Mouse (Mus musculus): ENCODE results near the gene Tet2.
A peak's percentile ranks its signal among the peaks of the same experiment; 100 is the strongest.

The Tet2 gene

DNA sequence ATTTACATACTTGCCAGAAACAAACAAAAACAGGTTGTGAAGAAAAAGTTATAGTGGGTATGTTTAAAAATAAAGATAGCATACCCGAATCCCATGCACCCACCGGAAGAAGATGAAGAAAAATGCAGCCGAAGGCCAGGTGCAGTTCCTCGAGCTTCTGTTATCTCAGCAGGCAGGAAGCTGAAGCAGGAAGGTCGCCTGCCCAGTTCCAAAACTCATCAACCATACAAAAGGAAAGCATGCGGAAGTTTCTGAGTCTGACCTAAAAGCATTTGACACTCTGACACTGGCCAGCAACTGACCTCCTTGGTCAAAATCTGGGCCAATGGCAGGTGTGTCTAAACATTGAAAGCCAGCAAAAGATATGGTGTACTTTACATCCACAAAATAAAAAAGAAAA lies 26.8 kb downstream of the Tet2 start:
- DNase-seq (ENCODE audit: low spot score), result no peak

DNA sequence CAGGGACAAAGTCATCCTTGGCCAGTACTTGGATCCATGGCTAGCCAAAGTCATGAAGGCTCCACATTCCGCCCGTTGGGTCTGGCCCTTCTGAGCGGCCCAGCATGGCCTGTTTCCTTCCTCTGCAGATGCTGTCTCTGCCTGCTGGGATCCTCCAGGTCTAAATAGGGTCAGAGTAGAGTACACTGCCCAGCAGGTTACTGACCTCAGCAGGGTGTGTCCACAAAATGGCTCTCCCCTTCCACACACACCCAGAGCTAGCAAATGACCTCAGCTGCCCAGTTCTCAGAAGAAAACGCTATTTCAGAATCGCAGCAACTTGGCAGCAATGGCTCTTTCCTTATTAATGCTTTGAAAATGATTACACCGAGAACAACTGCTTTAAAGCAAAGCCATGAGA lies 27.5 kb downstream of the Tet2 start:
- no peak for DNase-seq (ENCODE audit: low spot score)

DNA sequence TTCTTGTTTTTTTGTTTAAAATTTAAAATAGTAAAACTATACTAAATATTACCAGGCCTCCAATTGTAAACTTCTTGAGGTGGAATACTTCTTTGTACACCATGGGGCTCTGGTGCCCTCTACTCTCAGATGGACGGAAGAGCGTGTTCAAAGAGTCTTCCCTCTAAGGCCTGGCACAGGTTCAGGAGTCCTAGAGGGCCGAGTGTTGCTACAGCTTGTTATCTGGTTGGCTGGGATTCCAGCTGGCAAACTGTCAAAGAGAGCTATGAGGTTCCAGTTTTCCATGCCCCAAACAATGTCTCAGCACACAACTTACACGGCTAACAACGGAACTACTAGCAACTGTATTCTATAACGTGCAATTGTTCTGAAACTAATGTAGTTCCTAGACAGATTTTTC lies 28.8 kb downstream of the Tet2 start:
- peak; percentile 76 for DNase-seq (ENCODE audit: low spot score)

DNA sequence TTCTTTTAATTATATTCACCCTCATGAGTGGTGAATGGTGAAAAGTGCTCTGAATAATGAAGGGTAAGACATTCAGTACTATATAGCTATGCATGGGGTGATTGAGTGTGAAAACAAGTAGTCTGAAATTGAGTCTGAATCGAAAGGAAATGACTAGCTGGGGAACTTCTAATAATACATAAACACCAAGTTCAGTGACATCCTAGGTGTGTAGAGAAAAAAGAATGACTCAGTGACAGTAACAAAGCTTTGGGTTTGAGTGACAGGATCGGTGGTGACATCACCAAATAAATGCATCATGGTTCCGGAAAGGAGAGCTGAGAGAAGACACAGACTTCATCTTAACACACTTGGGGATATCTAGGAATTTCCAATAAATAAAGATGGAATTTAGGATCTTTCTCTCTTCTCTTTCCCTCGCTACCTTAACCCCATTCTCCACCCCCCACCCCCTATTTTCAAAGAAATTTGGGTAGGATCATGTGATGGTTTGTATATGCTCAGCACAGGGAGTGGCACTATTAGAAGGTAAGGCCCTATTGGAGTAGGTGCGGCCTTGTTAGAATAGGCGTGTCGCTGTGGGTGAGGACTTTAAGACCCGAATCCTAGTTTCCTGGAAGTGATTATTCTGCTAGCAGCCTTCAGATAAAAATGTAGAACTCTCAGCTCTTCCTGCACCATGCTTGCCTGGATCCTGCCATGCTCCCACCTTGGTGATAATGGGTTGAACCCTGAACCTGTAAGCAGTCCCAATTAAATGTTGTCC lies 29.6 kb downstream of the Tet2 start:
- no peak for DNase-seq (ENCODE audit: low spot score)

DNA sequence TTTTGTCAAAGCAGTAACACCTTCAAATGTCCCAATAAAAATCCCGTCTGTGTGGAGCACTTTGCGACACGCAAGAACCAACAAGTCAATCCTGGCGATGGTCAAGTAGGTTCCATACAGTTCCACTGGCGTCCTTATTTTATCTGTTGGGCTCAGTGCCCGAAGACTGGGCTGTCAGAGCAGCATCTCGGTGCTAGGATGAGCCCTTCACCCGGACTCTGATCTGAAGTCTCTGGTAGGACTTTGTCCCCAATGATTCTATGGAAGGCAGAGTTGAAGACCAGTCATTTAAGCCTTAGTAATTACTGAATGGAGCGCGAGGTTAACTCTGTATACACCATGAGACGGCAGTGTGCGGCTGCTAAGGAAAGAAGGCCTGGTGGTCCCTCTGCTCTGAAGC lies 30.6 kb downstream of the Tet2 start:
- DNase-seq (ENCODE audit: low spot score), result no peak

DNA sequence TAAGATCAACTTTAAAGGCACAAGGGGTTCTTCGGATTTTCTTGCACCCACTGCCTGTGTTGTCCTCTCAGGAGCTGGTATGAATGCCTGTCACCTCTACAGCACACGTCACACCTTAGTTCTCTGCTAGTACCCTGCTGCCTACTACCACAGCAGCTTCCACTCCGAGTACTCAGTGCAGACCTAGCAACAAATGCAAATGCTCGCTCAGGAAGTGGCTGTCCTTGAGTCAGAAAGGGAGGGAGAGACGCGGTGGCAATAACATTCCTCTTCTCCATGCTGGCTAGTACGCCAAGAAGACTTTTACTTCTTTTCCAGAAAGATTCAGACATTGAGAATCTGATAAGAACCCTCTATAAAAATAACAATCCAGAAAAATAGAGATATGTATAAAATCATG lies 31.5 kb downstream of the Tet2 start:
- DNase-seq (ENCODE audit: low spot score), result no peak

DNA sequence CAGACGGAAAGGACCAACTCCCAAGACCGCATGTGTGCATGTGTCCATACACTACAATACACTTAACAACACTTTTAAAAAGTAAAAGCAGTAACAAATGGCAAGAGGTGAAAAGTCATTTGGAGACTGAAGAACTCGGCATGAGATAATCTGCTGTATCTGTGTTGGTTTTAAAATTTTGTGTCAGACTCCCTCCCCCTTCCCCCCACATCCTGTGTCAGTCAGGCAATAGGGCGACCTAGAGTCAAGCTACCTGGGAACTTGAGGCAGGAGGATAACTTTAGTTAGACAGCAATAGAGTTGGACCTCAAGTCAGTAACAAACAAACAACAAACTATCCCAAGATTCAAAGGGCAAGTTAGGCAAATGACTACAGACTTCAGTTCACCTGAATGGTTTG lies 34.6 kb downstream of the Tet2 start:
- DNase-seq (ENCODE audit: low spot score), result no peak

DNA sequence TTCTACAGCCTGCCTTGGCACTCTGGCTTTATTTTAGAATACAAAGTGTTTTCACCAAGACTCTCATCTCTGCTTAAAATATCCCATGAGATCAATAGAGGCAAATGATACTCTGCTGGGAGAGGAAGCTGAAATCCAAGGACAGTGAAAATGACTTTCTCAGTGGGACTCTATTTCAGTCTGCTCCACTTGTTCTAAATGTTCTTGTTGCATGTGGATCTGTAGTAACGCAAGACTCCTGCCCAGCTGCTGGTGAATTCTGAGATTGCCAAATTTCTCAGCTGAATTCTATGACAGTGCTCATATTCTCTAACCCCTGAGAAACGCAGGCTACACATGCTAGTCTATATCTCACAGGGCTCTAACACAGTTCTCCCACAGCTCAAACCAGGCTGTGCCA lies 35.1 kb downstream of the Tet2 start:
- DNase-seq (ENCODE audit: low spot score), result no peak

DNA sequence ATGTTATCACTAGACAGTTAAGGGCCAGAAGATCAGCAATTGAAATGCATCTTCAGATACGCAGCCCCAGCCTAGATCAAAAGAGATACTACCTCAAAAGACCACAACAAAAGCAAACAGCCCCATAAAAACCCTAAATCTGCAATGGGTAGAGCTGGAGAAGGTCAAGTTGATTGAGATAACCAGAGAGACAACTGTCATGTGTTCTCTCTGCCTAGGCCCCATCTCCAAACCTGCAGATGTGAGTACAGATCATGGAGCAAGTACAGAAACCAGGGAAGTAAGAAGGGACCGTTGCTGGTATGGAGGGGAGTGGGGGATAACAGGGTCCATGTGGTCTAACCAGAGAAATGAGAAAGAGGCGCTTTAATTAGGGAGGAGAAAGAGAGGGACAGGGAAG lies 36.1 kb downstream of the Tet2 start:
- no peak for DNase-seq (ENCODE audit: low spot score)

DNA sequence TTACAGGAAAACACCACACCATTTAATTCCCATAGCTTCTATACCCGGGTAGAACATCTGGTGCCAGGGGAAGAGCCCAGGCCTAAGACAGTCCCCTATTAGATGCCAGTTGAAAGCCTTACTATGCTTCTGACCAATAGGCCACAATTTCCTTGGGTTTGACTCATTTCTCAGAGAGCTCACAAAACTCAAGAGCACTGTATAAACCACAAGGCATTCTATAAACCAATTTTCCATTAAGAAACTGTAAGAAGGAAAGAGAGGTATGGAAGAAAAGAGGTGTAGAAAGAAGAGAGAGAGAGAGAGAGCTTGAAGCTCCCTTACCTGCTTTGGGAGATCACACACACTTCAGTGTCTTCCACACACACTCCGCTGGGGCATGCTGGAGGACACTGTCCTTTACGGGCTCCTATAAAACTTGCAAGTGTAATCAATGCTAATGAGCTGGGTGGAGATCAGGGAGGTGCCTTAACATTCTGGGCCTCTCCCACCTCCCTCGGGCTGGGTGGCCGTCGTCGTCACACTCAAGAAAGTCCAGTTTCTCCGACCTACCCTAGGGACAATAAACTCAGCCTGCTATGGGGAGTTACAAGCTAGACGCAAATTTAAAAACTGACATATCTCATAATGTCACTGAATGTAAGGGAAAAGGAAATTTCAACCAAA lies 38.5 kb downstream of the Tet2 start:
- no peak for DNase-seq (ENCODE audit: low spot score)

DNA sequence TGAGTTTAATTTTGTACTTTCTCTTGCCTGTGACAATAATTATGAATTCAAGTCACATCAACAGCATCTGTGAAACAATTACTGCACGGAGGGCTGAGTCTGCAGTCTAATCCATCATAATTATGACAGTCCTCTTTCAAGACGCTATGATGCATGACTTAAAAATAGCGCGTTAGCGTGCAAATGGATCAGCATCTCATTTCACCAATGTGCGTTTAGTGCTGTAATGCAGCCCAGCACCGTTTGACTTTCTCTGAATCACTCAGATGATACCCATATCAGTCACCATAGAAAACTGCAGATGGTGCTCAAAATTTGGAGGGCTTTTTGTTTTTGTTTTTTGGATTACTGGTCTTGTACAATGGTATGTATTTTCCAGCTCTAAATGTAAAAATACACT lies 48.0 kb downstream of the Tet2 start:
- no peak for DNase-seq (ENCODE audit: low spot score)

DNA sequence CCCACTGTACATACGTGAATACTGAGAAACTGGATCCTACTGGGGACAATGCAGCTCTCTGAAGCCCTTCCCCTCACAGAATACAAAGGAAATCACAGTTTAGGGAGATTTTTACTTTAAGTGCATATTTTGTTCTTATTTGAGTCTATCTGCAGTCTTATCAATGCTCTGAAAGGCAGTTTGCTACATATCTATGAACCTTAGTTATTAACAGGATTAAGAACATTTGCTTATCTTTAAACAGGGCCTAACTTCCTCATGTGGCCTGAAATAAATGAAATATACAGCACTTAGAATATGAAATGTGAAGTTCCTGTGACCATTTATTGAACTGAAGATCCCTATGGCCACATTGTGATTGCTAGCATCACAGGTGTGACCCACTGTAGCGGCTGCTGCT lies 53.6 kb downstream of the Tet2 start:
- DNase-seq (ENCODE audit: low spot score), result no peak

DNA sequence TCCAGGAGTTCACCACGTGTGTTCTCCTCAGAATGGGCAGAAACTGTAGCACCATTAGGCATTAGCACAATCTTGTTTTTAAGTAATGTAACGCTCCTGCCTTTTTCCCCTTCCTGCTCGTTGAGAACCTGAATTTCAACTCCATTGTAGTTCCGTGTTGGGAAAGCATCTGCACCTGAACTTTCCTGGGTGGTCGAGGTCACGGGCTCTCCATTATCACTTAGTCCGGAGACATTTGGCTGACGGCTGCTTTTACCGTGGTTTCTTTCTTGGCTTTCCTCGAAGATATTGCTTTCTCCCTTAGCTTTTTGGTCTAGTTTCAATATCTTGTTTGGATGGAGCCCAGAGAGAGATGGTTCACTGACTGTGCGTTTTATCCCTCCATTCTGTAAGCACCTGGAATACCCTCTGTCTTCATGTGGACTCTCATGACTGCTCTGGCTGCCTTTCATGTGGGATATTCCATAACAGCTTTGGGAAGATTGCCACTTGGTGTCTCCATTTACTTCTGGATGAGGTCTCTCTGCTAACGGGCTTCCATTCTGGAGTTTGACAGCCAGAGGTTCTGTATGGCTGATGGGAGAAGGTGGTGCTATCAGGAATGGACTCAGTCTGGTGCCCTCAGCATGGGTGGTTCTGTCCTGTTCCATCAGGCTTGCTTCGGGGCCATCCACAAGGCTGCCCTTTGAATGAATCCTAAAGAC lies 56.8 kb downstream of the Tet2 start:
- no peak for DNase-seq (ENCODE audit: low spot score)

DNA sequence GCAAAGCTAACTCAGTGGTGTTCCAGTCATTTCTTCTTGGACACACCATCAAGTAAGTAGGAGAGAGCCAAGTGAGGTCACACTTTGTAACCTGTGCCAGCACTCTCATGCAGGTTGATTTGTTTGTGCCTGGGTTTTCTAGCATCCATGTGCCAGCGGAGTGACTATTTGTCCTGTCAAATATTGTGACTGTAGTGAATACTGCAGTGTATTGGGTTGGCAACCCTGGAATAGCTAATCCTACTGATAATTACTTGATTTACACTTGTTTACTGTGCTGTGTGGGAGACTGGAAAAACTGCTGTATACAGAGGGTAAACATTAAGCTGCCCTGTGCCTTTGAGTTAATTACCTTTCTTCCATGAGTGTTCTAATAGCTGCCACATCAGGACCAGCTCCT lies 62.1 kb downstream of the Tet2 start:
- no peak for DNase-seq (ENCODE audit: low spot score)

DNA sequence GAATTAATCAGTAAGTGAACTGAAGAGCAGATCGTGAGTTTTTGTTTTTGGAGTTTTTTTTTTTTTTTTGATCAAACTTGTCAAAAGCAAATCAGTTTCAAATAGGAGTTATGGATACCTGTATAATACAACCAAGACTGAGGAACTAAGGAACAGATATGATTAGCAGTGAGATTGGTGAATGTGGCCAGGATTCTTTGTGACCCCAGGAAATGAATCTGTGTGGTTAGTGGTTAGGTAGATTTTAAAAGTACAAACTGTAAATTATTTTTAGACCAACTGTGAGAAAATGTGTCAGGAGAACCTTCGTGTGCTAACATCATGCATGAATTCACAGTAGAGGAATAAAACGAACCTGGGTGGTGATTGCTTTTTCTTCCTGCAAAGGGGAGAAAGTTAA lies 66.0 kb downstream of the Tet2 start:
- no peak for DNase-seq (ENCODE audit: low spot score)

DNA sequence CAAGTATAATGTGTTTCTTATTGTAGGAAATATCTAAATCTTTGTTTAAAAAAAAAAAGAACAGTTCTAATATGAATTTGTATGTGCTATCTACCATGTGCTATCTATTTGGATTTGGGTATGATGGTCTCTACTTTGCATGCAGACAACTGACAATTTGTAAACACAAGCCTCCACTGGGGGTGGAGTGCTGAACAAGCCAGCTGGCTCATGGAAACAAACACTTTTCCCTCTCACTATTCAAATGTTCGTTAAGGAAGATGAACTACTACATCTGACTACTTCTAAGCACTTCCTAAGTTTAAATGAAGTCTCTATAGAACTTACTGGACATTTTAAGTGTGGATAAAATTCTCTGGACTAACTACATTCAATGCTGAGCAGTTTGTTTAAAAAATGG lies 71.2 kb downstream of the Tet2 start:
- no peak for DNase-seq (ENCODE audit: low spot score)

DNA sequence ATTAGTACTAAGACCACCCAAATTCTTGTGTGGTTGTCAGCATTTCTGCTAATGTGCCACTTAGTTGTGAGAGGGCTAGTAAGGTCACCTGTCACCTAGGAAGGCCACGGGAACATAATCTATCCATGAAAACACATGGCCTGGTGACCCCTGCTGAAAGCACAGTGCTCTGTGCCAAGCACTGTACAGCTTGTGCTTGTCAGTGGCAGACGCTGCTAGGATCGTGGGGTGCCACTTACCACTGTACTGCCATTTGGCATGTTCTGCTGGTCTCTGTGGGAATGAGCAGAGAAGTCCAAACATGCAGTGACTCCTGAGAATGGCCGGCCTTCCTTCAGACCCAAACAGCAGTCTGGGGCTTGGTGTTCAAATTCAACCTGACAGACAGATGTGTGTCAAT lies 73.8 kb downstream of the Tet2 start:
- no peak for DNase-seq (ENCODE audit: low spot score)

DNA sequence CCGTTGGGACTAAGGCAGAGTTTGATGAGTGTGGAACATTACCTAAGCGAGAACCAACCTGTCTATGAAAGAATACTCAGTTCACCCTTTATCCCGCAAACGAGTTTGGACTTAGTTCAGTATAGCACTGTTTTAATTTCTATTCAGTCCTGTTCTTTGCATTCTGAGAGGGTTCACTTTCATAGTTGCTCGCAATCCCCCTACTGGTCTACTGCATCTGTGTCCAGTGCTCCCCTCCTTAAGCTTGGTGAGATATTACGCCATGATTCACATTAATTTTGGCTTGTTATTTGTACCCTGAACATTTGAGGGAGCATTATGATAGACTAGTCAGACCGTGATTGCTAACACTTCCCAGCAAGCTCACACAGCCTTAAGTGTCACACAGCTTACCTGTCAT lies 76.1 kb downstream of the Tet2 start:
- no peak for DNase-seq (ENCODE audit: low spot score)

DNA sequence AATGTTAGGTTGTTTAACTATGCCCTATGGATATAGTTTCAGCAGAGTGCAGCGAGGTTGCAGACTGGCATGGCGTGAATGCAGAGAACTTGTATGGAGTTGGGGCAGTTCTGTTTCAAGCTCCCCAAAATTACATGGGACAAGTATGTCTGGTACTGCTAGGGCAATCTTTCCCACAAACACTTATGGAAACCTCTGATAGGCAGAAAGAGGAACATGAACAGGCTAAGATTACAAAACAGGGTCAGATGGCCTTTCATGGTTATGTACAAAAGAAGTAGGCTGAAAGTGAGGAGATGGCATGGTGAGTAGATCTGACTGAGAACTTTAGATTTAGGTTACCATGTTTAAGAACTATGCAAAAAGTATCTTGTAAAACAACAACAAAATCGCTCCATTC lies 81.7 kb downstream of the Tet2 start:
- DNase-seq (ENCODE audit: low spot score), result peak; percentile 7

DNA sequence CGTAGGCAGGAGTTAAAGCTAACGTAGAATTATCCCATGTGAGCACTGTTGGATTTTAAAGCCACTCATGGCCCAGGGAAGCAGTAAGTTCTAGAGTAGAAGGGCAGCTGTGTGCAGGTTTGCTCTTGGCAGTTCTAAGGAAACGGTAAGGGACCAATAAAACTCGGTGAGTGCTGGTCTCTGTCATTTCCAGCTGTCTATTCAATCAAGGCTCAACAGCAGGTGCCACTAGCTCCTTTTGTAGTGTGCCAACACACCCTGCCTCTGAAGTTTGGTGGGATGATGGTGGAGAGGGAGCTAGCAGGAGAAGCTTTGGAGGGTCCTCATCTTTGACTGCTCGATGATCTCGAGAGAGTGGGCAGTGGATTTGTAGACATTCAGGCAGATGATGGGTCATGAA lies 82.5 kb downstream of the Tet2 start:
- no peak for DNase-seq (ENCODE audit: low spot score)

DNA sequence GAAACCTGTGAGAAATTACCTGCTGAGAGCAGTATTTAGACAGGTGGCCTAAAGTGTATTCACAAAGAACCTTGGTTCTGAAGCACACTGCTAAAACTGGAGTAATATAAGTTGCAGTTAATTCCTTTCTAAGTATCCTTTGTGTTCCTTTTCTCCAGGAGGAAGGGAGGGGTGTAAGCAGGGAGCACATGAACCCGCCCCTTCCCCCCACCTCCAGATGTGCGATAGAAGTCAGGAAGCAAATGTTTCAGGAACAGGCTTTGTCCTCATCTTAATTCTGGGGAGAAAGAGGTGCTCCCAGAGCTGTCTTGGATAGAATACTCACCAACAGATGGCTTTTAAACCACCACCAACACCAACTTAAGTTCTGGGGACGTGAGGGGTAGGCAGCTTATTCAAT lies 82.9 kb downstream of the Tet2 start:
- no peak for DNase-seq (ENCODE audit: low spot score)

DNA sequence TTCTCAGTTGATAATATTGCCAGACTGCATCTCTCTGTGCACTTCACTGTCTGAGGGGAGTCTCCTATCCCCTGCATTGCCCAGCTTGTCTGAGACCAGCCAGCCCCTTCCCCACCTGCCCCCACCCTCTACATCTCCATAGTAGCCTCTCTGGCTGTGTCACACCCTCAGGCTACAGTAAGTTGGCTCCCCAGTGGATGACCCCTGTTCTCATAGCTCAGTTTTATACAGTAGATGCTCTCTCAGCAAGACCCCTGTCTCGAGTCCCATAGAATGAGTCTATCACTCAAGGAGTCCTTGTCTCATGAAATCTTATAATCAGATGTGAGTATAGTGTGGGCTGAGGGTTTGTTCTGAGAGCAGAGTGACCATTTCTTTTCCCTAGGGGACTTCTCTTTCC lies 85.8 kb downstream of the Tet2 start:
- no peak for DNase-seq (ENCODE audit: low spot score)

DNA sequence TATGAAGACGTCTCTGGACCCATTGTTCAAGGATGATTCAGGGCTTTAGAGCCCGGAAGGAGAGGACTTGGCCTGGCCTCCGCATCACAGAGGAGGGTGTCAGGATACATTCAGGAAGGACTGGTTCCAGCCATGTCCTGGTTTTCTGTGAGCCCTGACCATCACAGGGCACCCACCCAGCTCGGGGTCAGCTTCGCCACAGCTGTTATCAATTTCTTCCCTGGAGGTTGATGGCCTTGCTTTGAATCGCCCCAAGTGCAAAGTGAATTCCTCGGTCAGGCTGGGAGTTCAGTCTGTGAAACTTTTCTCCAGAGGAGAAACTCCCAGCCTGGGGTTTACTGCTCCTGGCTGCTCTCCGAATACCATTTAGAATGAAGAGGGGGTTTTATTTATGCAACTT lies 91.0 kb downstream of the Tet2 start:
- no peak for DNase-seq (ENCODE audit: low spot score)

DNA sequence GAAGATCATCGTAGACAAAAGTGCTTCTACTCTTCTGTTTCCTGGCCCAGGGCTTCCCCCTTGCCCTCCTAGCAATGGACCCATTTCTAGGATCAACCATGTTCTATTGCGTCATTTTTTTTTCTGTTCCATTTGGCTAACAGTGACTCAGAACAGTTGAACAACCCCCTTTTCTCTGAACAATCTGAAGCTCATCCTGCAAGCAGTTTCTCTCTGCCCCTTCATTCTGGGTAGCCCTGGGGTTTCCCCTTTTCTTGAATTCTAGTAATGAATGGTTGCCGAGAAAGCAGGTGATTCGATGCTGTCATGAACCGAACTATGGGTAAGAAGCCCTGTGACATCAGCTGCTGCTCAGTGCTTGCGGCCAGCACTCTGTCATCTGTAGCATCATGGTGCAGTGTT lies 108.0 kb downstream of the Tet2 start:
- no peak for DNase-seq (ENCODE audit: low spot score)

All from lung, postnatal 25 days (tissue).